Mouse (Mus musculus): ENCODE data around the gene Auts2.

- TF ChIP-seq CTCF (IDR thresholded peaks at IDR 0.05; ENCODE audit: low read depth): no peak
- no peak for TF ChIP-seq EP300 (IDR thresholded peaks at IDR 0.05; ENCODE audit: low read depth)
These were observed 51.1 kb downstream of the Auts2 start for GRCm38 (mm10) chr5:132492040-132492439.
